Mouse (Mus musculus) G1E (cell line): ENCODE data around the gene Spata2. TPM values are rescaled to one million over a fixed set of nuclear protein-coding genes. Genes with fewer than 3 reads are reported as not detected.
A peak's percentile ranks its signal among the peaks of the same experiment; 100 is the strongest.

Experiments used
- ATAC-seq: 2 replicates; pipeline ENCODE4 v1.8.0; 2016; ENCODE audit warnings: mild to moderate bottlenecking; ENCODE audit not compliant: insufficient number of reproducible peaks, poor library complexity, low FRiP score, severe bottlenecking; ENCODE audit errors: extremely low read depth
- DNase-seq: peaks from one replicate; pipeline ENCODE4 v3.0.0; 2012; ENCODE audit warnings: low spot score
- H3K27me3 ChIP-seq: 2 replicates; pipeline ENCODE4 v1.6.1; 2012; ENCODE audit warnings: mild to moderate bottlenecking, low read length, inconsistent platforms; ENCODE audit not compliant: insufficient read depth
- H3K36me3 ChIP-seq: replicated peaks from 2 replicates; pipeline ENCODE3; 2012; ENCODE audit warnings: mild to moderate bottlenecking, inconsistent platforms
- H3K4me1 ChIP-seq: 2 replicates; pipeline ENCODE4 v1.6.1; 2012; ENCODE audit warnings: low read depth, low read length, inconsistent platforms, mixed read lengths; ENCODE audit not compliant: insufficient read depth
- H3K4me3 ChIP-seq: 2 replicates; pipeline ENCODE4 v1.5.1; 2012; ENCODE audit warnings: low read depth, mild to moderate bottlenecking, inconsistent platforms, low read length, moderate library complexity, mixed read lengths
- H3K9me3 ChIP-seq: replicated peaks from 2 replicates; pipeline ENCODE4 v1.6.1; 2012; ENCODE audit warnings: inconsistent platforms
- CTCF ChIP-seq: IDR thresholded peaks from 2 replicates; pipeline ENCODE4 v1.5.1; 2012; ENCODE audit warnings: low read depth, low read length, inconsistent platforms, mixed read lengths
- GATA1 ChIP-seq: IDR thresholded peaks from 2 replicates; pipeline ENCODE4 v1.6.1; 2012; ENCODE audit warnings: borderline replicate concordance, low read length, inconsistent platforms, mixed read lengths
- GATA2 ChIP-seq: IDR thresholded peaks from 2 replicates; pipeline ENCODE4 v1.6.1; 2012; ENCODE audit warnings: low read depth, low read length, inconsistent platforms, borderline replicate concordance
- POLR2AphosphoS5 ChIP-seq: IDR thresholded peaks from 2 replicates; pipeline ENCODE4 v1.6.1; 2012; ENCODE audit warnings: low read depth, low read length, inconsistent platforms; ENCODE audit not compliant: insufficient replicate concordance
- TAL1 ChIP-seq: conservative IDR thresholded peaks from 2 replicates; pipeline ENCODE4 v1.6.1; 2012; ENCODE audit warnings: low read depth, low read length, inconsistent platforms, mixed read lengths
- polyA plus RNA-seq: library from polyadenylated mRNA; stranded (reverse); fragments of >175 nt; gene quantifications from 2 replicates; pipeline ENCODE4 v1.2.3, GENCODE M21; 2012
- total RNA-seq, 2 experiments: library from RNA; stranded (forward) in 1 of 2; stranded (reverse) in 1 of 2; fragments of 200-1000 nt in 1 of 2; fragments of >200 nt in 1 of 2; fragmentation: Nextera tagmentation in 1 of 2; gene quantifications; 2 replicates each; pipeline ENCODE4 v1.2.3; 2014 to 2017

The Spata2 gene
- total and polyA plus RNA-seq, 3 experiments = 7.6 to 27.9 (median 11.6) TPM

DNA sequence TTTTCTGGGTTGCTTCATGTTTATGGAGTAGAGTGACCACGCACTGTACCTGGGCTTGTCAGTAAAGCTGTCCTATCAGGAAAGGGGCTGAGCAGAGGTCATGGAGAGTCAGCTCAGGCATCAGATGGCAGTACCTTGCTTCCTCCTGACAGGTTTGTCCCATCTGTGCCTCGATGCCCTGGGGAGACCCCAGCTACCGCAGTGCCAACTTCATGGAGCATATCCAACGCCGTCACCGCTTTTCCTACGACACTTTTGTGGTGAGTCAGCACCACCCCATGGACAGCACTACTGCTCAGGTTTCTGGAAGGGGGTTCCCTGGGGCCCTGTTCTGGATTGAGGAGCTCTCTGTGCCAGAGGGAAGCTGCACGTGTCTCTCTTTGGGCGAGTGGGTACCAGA is 19.7 kb upstream of the Spata2 start:
- Histone ChIP-seq H3K9me3 (no peaks in the 10 kb centered on the region), H3K4me1 (peaks cover 21% of the 10 kb centered on the region), H3K36me3 (peaks cover 97% of the 10 kb centered on the region), H3K27me3 (no peaks in the 10 kb centered on the region), H3K4me3 (no peak overlapping the region)
- no peak for TF ChIP-seq GATA2
- no peak for TF ChIP-seq CTCF
- TF ChIP-seq POLR2AphosphoS5 = no peak
- no peak for TF ChIP-seq GATA1
- ATAC-seq (no peak), DNase-seq (no peak)

DNA sequence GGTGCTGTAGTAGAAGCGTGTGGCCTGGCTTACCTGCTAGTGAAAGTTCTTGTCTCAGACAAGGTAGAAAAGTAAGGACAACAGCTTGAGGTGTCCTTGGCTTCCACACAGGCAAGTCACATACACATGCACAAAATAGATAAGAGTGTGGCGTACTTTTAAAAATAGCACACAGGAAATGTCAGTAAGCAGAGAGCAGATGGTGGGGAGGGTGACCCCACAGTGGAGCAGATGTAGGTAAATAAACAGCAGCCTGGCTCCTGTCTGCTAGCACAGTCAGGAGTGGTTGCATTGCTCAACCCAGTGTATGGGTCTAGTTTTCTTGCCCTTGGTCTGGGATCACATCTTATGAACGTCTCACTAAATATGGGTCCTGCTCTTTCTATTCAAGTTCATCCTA is 17.8 kb upstream of the Spata2 start:
- TF ChIP-seq CTCF = no peak
- no peak for TF ChIP-seq GATA1
- no peak for TF ChIP-seq GATA2
- 0 out of 2 replicates have a peak, but pooled peaks have one; percentile 11 for TF ChIP-seq TAL1
- peaks cover 96% of the 10 kb centered on the region for H3K36me3 ChIP-seq
- ATAC-seq = peak; percentile 86
- H3K27me3 ChIP-seq = no peaks in the 10 kb centered on the region
- H3K9me3 ChIP-seq = no peaks in the 10 kb centered on the region
- DNase-seq = no peak
- H3K4me3 ChIP-seq = no peak overlapping the region
- peaks cover 35% of the 10 kb centered on the region for H3K4me1 ChIP-seq

- no peak for DNase-seq
- TF ChIP-seq GATA2 (no peak), CTCF (no peak), GATA1 (no peak), POLR2AphosphoS5 (no peak), TAL1 (no peak)
- ATAC-seq = no peak
- no peaks in the 10 kb centered on the region for H3K9me3 ChIP-seq
- peaks cover 54% of the 10 kb centered on the region for H3K4me1 ChIP-seq
- H3K27me3 ChIP-seq = no peaks in the 10 kb centered on the region
- H3K4me3 ChIP-seq = no peak overlapping the region
- peaks cover 92% of the 10 kb centered on the region for H3K36me3 ChIP-seq
These were observed 15.9 kb upstream of the Spata2 start for GRCm38 (mm10) chr2:167508569-167508968.

DNA sequence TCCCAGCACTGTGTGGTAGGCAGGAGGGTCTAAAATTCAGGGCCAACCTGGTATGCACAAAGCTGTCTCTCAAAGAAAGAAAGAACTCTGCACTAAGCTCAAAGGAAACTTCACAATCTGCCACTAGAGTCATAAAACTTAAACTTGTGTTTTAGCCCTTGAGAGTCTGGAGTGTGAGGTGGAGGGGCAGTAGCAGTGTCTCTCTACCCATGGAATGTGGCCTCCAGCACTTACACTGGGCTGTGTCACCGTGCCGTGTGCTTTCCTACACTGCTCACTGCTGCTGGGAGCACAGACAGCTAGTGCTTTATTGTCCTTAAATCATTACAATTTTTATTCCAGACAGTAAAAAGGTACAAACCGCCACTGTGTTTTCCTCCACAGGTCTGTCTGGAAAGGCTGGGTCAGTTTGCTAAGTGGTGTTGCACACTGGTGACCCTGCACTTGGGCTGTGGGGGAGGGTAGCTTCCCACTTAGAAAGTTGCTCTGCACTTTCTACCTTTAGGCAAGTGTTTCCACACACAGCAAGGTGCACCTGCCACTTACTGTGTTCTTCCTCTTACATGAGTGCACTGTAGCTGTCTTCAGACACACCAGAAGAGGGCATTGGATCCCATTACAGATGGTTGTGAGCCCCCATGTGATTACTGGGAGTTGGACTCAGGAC is 15.2 kb upstream of the Spata2 start:
- ATAC-seq = no peak
- Histone ChIP-seq H3K4me1 (peaks cover 57% of the 10 kb centered on the region), H3K4me3 (no peak overlapping the region), H3K36me3 (peaks cover 85% of the 10 kb centered on the region), H3K9me3 (no peaks in the 10 kb centered on the region), H3K27me3 (no peaks in the 10 kb centered on the region)
- TF ChIP-seq GATA2 = no peak
- TF ChIP-seq CTCF = no peak
- TF ChIP-seq GATA1 = no peak
- TF ChIP-seq POLR2AphosphoS5 = no peak
- TF ChIP-seq TAL1 = no peak
- DNase-seq = no peak

GRCm38 (mm10) chr2:167506546-167507260 is 14.0 kb upstream of the Spata2 start:
- ATAC-seq (no peak), DNase-seq (no peak)
- H3K27me3 ChIP-seq = no peaks in the 10 kb centered on the region
- peaks cover 61% of the 10 kb centered on the region for H3K4me1 ChIP-seq
- no peak overlapping the region for H3K4me3 ChIP-seq
- no peak for TF ChIP-seq GATA2
- no peak for TF ChIP-seq TAL1
- TF ChIP-seq CTCF = no peak
- TF ChIP-seq GATA1 = no peak
- TF ChIP-seq POLR2AphosphoS5 = no peak
- peaks cover 73% of the 10 kb centered on the region for H3K36me3 ChIP-seq
- no peaks in the 10 kb centered on the region for H3K9me3 ChIP-seq

DNA sequence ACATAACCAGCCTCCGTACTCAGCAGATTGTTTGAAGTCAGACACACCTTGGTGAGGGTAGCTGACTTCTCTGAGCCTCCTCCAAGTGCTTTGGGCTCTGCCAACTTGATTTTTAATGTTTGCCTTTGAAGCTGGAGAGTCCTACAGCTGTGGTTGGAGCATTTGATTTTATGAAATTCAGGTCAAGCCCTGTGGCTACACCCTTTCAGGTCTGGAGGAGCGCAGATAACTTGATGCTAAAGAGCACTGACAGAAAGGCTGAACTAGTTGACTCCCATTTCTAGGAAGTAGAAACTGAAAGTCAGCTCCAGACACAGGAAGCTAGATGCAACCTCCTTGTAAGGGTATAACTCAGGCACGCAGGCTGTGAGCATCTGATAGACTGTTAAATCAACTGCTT is 12.4 kb upstream of the Spata2 start:
- ATAC-seq = peak; percentile 67
- peaks cover 54% of the 10 kb centered on the region for H3K4me1 ChIP-seq

More for the DNA sequence above, 12.4 kb upstream of the Spata2 start:
- Histone ChIP-seq H3K27me3 (no peaks in the 10 kb centered on the region), H3K4me3 (peak overlapping the region; percentile 50; the same call in 1 of the 2 replicates), H3K36me3 (peaks cover 57% of the 10 kb centered on the region), H3K9me3 (no peaks in the 10 kb centered on the region)
- TF ChIP-seq CTCF = no peak
- TF ChIP-seq POLR2AphosphoS5 = no peak
- TF ChIP-seq GATA2 = no peak
- TF ChIP-seq GATA1 = no peak
- TF ChIP-seq TAL1 = no peak; the same call in 1 of the 2 replicates
- DNase-seq = peak; percentile 40
